Mouse (Mus musculus) induced T-regulatory cell, adult 2 months (primary cell): Measurements from ENCODE around the gene Olfr15.
"Not testable (repeated sequence)": the region's sequence is repeated elsewhere in the genome, so short reads cannot be mapped to it uniquely, and the experiment has no call there.

Source experiments
- DNase-seq: peaks from one replicate; pipeline ENCODE4 v3.0.0-alpha.2; 2012; ENCODE audit warnings: low read depth

The Olfr15 gene

GRCm38 (mm10) chr16:3830588-3831109, at the start of gene Olfr15:
TSS of gene Olfr15 (plus strand) at chr16:3830878.
- DNase-seq, result peak; percentile 27

- DNase-seq, result no peak
Measured at GRCm38 (mm10) chr16:3781237-3781636, 49.4 kb upstream of the Olfr15 start.

- DNase-seq, result no peak
Measured at GRCm38 (mm10) chr16:3788394-3788793, 42.3 kb upstream of the Olfr15 start.

- no peak for DNase-seq
Measured at GRCm38 (mm10) chr16:3808176-3808575, 22.5 kb upstream of the Olfr15 start.

GRCm38 (mm10) chr16:3814667-3815066, 16.0 kb upstream of the Olfr15 start:
- peak; percentile 32 for DNase-seq

GRCm38 (mm10) chr16:3820202-3820601, 10.5 kb upstream of the Olfr15 start:
- peak; percentile 28 for DNase-seq

GRCm38 (mm10) chr16:3828021-3828420, 2.7 kb upstream of the Olfr15 start:
- DNase-seq, result no peak

- no peak for DNase-seq
Measured at GRCm38 (mm10) chr16:3829727-3830126, 951 bp upstream of the Olfr15 start.

GRCm38 (mm10) chr16:3835461-3835860, 4.8 kb downstream of the Olfr15 start:
- DNase-seq, result no peak

- DNase-seq, result peak; percentile 64
Measured at GRCm38 (mm10) chr16:3839157-3839885, 8.6 kb downstream of the Olfr15 start.

- DNase-seq, result no peak
Measured at GRCm38 (mm10) chr16:3842989-3843388, 12.3 kb downstream of the Olfr15 start.

GRCm38 (mm10) chr16:3843796-3844195, 13.1 kb downstream of the Olfr15 start:
- DNase-seq, result no peak

GRCm38 (mm10) chr16:3846711-3847518, 16.2 kb downstream of the Olfr15 start, which contains the start of gene Zfp174:
TSS of gene Zfp174 (plus strand) at chr16:3847268.
- DNase-seq, result peak; percentile 96

GRCm38 (mm10) chr16:3847871-3848270, 17.2 kb downstream of the Olfr15 start:
- DNase-seq, result peak; percentile 28

- DNase-seq, result peak; percentile 49
Measured at GRCm38 (mm10) chr16:3848416-3848815, 17.7 kb downstream of the Olfr15 start.

- DNase-seq, result not testable (repeated sequence)
Measured at GRCm38 (mm10) chr16:3851301-3851700, 20.6 kb downstream of the Olfr15 start.

- DNase-seq, result no peak
Measured at GRCm38 (mm10) chr16:3852586-3852985, 21.9 kb downstream of the Olfr15 start.

- DNase-seq, result no peak
Measured at GRCm38 (mm10) chr16:3854437-3855182, 23.9 kb downstream of the Olfr15 start.

- DNase-seq, result no peak
Measured at GRCm38 (mm10) chr16:3855776-3856175, 25.1 kb downstream of the Olfr15 start.

GRCm38 (mm10) chr16:3859254-3859653, 28.6 kb downstream of the Olfr15 start:
- DNase-seq, result no peak

GRCm38 (mm10) chr16:3871815-3872214, 41.1 kb downstream of the Olfr15 start:
- no peak for DNase-seq
